Mouse (Mus musculus) heart, embryonic 12.5 days (tissue): ENCODE data around the gene Clec5a. TPM values are rescaled to one million over a fixed set of nuclear protein-coding genes. Genes with fewer than 3 reads are reported as not detected.
"Not testable (repeated sequence)": the region's sequence is repeated elsewhere in the genome, so short reads cannot be mapped to it uniquely, and the experiment has no call there.

ENCODE experiments used
- ATAC-seq: fragments of 200-750 bp; cut with Nextera tagmentation; 2 replicates; pipeline ENCODE4 v1.8.0; 2017; ENCODE audit warnings: moderate TSS enrichment, moderate library complexity; ENCODE audit not compliant: insufficient number of reproducible peaks, low FRiP score
- H3K27ac ChIP-seq: fragments of 300-500 bp; sonication (generic); 2 replicates; pipeline ENCODE4 v1.5.1; 2016; ENCODE audit warnings: mild to moderate bottlenecking, moderate library complexity; ENCODE audit not compliant: poor library complexity, severe bottlenecking
- H3K27me3 ChIP-seq: fragments of 300-500 bp; sonication (generic); replicated peaks from 2 replicates; pipeline ENCODE4 v1.6.1; 2016; ENCODE audit warnings: mild to moderate bottlenecking, moderate library complexity
- H3K36me3 ChIP-seq: fragments of 300-500 bp; sonication (generic); 2 replicates; pipeline ENCODE4 v1.6.1; 2016; ENCODE audit warnings: mild to moderate bottlenecking, moderate library complexity
- H3K4me1 ChIP-seq: fragments of 300-500 bp; sonication (generic); replicated peaks from 2 replicates; pipeline ENCODE4 v1.6.1; 2016; ENCODE audit warnings: mild to moderate bottlenecking
- H3K4me2 ChIP-seq: fragments of 300-500 bp; sonication (generic); 2 replicates; pipeline ENCODE4 v1.6.1; 2016; ENCODE audit warnings: mild to moderate bottlenecking, moderate library complexity
- H3K4me3 ChIP-seq: fragments of 300-500 bp; sonication (generic); 2 replicates; pipeline ENCODE4 v1.5.1; 2016; ENCODE audit warnings: mild to moderate bottlenecking
- H3K9ac ChIP-seq: fragments of 300-500 bp; sonication (generic); 2 replicates; pipeline ENCODE4 v1.6.1; 2016; ENCODE audit warnings: mild to moderate bottlenecking, moderate library complexity
- H3K9me3 ChIP-seq: fragments of 300-500 bp; sonication (generic); replicated peaks from 2 replicates; pipeline ENCODE4 v1.6.1; 2016; ENCODE audit warnings: mild to moderate bottlenecking, moderate library complexity
- WGBS: fragments of 180-500 bp; shearing (Covaris S2); methylation state at CpG from one replicate; pipeline ENCODE4 v1.1.7; 2016; 5-methylcytosine and 5-hydroxymethylcytosine counted together
- polyA plus RNA-seq: library from polyadenylated mRNA; unstranded; fragments of >200 nt; fragmentation: Nextera tagmentation; extraction: Ambion mirVana; gene quantifications from 2 replicates; pipeline ENCODE4 v1.2.1, GENCODE M21; 2016

The Clec5a gene
- 0.21 and 0.33 TPM in 2 replicates for polyA plus RNA-seq

DNA sequence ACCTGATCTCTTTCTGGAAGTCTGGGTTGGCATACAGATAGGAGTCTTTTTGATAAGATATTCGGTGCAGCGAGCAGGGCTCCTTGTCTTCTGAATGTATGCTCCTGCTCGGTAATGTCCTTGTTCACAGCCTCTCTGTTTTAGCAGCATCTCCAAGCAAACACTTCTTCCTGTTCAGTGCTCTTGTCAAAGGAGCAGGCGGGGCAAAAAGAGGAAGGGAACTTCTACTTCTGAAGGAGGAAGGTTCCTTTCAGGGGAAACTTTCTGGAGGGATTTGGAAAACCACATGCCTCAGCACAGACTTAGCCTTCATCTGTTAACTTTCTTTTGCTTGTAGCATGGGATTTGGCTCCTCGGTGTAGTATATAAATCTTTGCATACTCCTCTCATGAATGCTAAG, at the start of gene Clec5a:
Gene Clec5a, minus strand, starts transcription at position 177 of the 400 bp plus-strand sequence.
- no peak within 1 kb of the TSS for H3K4me2 ChIP-seq
- H3K27ac ChIP-seq = no peak within 1 kb of the TSS
- no peak within 1 kb of the TSS for H3K9ac ChIP-seq
- no peaks in the 10 kb centered on the region for H3K27me3 ChIP-seq
- no peak for ATAC-seq
- 56% methylated on average over 5 of the region's 5 CpGs for WGBS
- H3K9me3 ChIP-seq = no peaks in the 10 kb centered on the region
- H3K4me3 ChIP-seq = no peak within 1 kb of the TSS
- no peaks in the 10 kb centered on the region for H3K36me3 ChIP-seq
- no peaks in the 10 kb centered on the region for H3K4me1 ChIP-seq

DNA sequence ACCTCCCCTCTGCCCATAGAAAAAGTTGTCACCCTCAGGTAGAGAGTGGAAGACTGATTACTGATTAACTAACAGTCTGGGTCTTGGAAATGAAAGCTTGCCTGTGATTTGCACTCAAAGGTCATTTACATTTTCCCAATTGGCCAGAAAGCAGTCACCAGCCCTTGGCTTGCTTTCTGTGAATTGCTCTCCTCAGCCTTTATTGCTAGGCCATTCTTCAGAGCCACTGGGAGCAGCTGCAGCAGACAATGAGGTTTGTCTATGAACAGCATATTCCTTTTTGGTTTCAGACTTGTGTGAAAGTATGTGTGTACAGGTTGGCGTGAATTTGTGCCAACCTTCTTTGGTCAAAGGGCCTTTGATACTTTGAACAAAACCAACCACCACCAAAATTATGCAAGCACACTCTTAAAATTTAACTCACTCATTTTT, 49.0 kb upstream of the Clec5a start:
- Histone ChIP-seq H3K4me1 (no peaks in the 10 kb centered on the region), H3K4me3 (no peak overlapping the region), H3K9me3 (no peaks in the 10 kb centered on the region), H3K36me3 (no peaks in the 10 kb centered on the region), H3K4me2 (no peak overlapping the region), H3K27me3 (no peaks in the 10 kb centered on the region), H3K9ac (no peak overlapping the region), H3K27ac (no peak overlapping the region)
- 77% methylated on average over 1 of the region's 1 CpGs for WGBS
- ATAC-seq = no peak

DNA sequence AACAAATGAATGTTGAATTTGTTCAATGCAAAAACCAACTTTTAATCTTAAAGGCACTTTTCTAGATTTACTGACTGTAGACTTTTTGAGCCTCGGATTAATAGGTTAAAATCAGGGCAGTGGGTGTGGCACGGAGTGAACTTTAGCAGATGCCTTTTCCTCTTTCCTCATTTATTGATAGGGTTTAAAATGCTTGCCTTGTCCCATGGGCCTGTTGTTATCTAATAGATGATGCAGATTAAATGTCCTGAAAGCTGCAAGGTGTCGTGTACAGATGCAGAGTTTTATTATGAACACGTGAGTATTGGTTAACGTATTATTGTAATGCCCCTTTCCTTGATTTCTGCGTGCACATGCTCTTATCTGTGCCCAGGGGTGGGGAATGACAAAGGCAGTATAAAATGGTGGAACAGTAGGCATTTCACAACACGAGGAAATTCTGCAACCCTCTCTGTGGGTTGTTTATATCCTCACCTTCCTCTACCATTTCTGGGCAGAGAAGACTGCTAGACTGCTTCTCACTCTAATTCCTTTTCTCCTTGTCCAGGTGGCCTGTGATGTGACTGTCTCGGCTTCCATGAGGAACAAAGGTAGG, 42.9 kb upstream of the Clec5a start, which contains the start of gene Mgam:
Gene Mgam, plus strand, starts transcription at position 426 of the 595 bp plus-strand sequence.
- H3K9me3 ChIP-seq = no peaks in the 10 kb centered on the region
- H3K4me2 ChIP-seq = no peak within 1 kb of the TSS
- H3K27ac ChIP-seq = no peak within 1 kb of the TSS
- no peak for ATAC-seq
- no peak within 1 kb of the TSS for H3K9ac ChIP-seq
- H3K4me3 ChIP-seq = no peak within 1 kb of the TSS
- WGBS = 83% methylated on average over 8 of the region's 8 CpGs
- no peaks in the 10 kb centered on the region for H3K27me3 ChIP-seq
- no peaks in the 10 kb centered on the region for H3K4me1 ChIP-seq
- no peaks in the 10 kb centered on the region for H3K36me3 ChIP-seq

DNA sequence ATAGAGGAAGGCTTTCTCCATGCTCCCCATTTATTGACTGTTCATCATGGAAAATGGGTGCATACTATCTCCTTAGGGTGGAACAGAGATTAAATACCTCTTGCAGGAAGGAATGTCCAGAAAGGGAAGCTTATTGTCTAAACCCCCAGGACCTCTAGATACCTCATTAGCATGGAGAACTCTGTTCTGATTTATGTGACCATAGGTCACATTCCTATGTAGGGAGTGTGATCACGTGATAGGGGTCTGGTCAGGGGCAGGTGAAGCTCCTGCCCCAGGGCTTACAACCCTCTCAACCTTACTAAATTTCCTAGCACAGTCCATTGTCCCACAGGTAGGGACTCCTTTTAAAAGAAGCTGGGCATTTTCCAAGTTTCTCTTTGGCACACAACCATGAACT, 40.5 kb upstream of the Clec5a start:
- Histone ChIP-seq H3K4me2 (no peak overlapping the region), H3K36me3 (no peaks in the 10 kb centered on the region), H3K4me1 (no peaks in the 10 kb centered on the region), H3K9ac (no peak overlapping the region), H3K27me3 (no peaks in the 10 kb centered on the region), H3K4me3 (no peak overlapping the region), H3K9me3 (no peaks in the 10 kb centered on the region), H3K27ac (no peak overlapping the region)
- ATAC-seq = no peak
- 58% methylated on average over 1 of the region's 1 CpGs for WGBS

DNA sequence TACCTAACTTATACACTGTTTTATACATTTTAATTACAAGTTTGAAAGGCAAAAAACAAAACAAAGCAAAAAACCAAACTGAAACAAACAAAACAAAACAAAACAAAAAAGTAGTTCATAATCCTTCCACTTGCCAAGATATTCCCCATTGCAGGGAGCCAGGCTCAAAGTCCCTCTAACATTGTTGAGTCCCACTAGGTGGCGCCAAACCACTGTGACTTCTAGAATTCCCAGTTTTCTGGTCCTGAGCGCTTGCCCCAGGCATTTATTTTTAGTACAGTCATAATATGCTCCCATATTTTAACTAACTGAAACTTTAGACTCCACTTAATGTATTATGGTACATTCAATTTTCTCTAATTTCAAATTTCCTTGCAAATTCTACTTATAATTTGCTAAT, 32.3 kb upstream of the Clec5a start:
- no peak overlapping the region for H3K4me3 ChIP-seq
- ATAC-seq = no peak
- H3K27ac ChIP-seq = no peak overlapping the region
- WGBS = 9% methylated on average over 2 of the region's 2 CpGs
- H3K4me2 ChIP-seq = no peak overlapping the region
- no peaks in the 10 kb centered on the region for H3K9me3 ChIP-seq
- no peaks in the 10 kb centered on the region for H3K27me3 ChIP-seq
- no peaks in the 10 kb centered on the region for H3K4me1 ChIP-seq
- no peak overlapping the region for H3K9ac ChIP-seq
- no peaks in the 10 kb centered on the region for H3K36me3 ChIP-seq

GRCm38 (mm10) chr6:40613260-40613852, 27.7 kb upstream of the Clec5a start, which contains the start of gene Tas2r138:
Gene Tas2r138, minus strand, starts transcription at chr6:40613310.
- H3K9me3 ChIP-seq = no peaks in the 10 kb centered on the region
- H3K4me2 ChIP-seq = no peak within 1 kb of the TSS
- H3K4me1 ChIP-seq = no peaks in the 10 kb centered on the region
- H3K27ac ChIP-seq = no peak within 1 kb of the TSS
- H3K36me3 ChIP-seq = no peaks in the 10 kb centered on the region
- WGBS = 72% methylated on average over 4 of the region's 4 CpGs
- H3K9ac ChIP-seq = no peak within 1 kb of the TSS
- no peaks in the 10 kb centered on the region for H3K27me3 ChIP-seq
- ATAC-seq = no peak
- H3K4me3 ChIP-seq = no peak within 1 kb of the TSS

DNA sequence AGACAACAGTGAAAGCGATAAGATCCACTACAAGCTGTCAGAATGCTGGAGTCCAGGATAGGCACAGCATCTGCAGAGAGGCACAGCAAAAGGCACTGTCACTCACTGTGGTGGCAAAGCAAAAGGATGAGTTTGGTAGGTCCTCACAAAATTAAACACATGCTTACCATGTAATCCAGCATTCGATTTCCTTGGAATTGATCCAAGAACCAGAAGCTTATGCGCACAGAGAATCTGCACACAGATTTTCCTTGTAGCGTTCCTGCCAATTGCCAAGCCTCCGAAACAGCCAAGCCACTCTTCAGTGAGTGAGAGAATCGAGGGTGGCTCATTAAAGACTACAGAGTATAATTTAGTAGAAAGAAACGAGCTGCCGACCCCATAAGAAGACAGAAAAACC, 24.6 kb upstream of the Clec5a start:
- no peak overlapping the region for H3K4me2 ChIP-seq
- ATAC-seq = no peak
- H3K9me3 ChIP-seq = no peaks in the 10 kb centered on the region
- no peak overlapping the region for H3K27ac ChIP-seq
- no peaks in the 10 kb centered on the region for H3K36me3 ChIP-seq
- H3K27me3 ChIP-seq = no peaks in the 10 kb centered on the region
- WGBS = 76% methylated on average over 8 of the region's 8 CpGs
- no peak overlapping the region for H3K9ac ChIP-seq
- H3K4me1 ChIP-seq = no peaks in the 10 kb centered on the region
- H3K4me3 ChIP-seq = no peak overlapping the region

GRCm38 (mm10) chr6:40607431-40607830, 21.8 kb upstream of the Clec5a start:
- Histone ChIP-seq H3K4me1 (no peaks in the 10 kb centered on the region), H3K9me3 (no peaks in the 10 kb centered on the region), H3K27ac (no peak overlapping the region), H3K27me3 (no peaks in the 10 kb centered on the region), H3K36me3 (no peaks in the 10 kb centered on the region), H3K9ac (no peak overlapping the region), H3K4me3 (no peak overlapping the region), H3K4me2 (no peak overlapping the region)
- no peak for ATAC-seq

DNA sequence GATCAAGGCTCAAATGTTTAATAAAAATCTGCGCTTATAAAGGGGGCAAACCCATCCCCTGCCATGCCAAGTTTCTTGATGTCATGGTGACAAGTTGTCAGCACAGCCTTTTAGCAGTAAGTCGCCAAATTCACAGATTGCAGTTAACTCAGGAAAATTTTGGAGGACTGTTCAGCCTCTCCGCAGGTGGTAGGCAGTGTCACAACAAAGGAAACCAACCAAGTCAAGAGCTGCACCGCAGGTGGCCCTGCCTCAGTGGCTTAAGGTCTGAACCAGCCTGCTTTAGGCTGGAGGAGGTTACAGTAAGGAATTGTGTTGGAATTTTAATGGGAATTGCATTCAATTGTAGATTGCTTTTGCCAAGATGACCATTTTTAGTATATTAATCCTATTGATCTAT, 12.9 kb upstream of the Clec5a start:
- H3K36me3 ChIP-seq, H3K27me3 ChIP-seq: not testable (repeated sequence)

DNA sequence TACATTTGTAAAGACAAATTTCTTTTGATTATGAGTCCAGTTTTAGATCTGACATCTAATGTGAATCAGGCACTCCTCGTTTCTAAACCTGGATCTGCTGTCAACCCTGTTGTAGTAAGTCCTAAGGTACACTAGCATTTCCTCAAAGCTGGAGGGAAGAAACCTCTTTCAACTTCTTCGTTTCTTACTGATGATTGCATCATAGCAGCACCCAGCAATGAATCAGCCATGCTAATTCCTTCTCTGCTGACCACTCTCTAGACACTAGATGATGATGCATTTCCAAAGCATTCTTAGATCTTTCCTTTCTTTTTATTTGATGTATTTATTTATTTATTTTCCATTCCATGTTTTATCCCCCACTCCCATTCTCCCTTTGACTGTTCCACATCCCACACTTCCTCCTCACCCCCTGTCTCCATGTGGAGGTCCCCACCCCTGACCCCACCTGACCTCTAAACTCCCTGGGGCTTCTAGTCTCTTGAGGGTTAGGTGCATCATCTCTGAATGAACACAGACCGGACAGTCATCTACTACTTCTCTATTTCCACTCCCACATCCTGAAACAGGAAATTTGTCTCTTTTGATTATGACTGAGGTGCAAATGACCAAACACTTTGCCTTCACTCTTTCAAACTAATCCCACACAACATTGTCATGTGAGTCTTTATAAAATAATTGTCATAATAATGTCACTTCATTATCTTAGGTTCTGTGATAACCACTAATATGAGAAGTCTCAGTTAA, 9.4 kb upstream of the Clec5a start:
- Histone ChIP-seq H3K9ac (no peak overlapping the region), H3K27me3 (no peaks in the 10 kb centered on the region), H3K9me3 (no peaks in the 10 kb centered on the region), H3K27ac (no peak overlapping the region), H3K4me2 (no peak overlapping the region), H3K4me3 (no peak overlapping the region), H3K36me3 (no peaks in the 10 kb centered on the region), H3K4me1 (no peaks in the 10 kb centered on the region)
- WGBS = 65% methylated on average over 3 of the region's 3 CpGs
- no peak for ATAC-seq

More for the DNA sequence above, 12.9 kb upstream of the Clec5a start:
- not testable (repeated sequence) for H3K4me2 ChIP-seq, ATAC-seq, H3K9ac ChIP-seq, H3K4me3 ChIP-seq, H3K9me3 ChIP-seq, H3K4me1 ChIP-seq, H3K27ac ChIP-seq
- 28% methylated on average over 4 of the region's 4 CpGs for WGBS

GRCm38 (mm10) chr6:40588346-40588745, 2.7 kb upstream of the Clec5a start:
- no peaks in the 10 kb centered on the region for H3K36me3 ChIP-seq
- H3K27ac ChIP-seq = no peak overlapping the region
- no peaks in the 10 kb centered on the region for H3K27me3 ChIP-seq
- 85% methylated on average over 2 of the region's 2 CpGs for WGBS
- no peak overlapping the region for H3K9ac ChIP-seq
- H3K4me2 ChIP-seq = no peak overlapping the region
- H3K4me1 ChIP-seq = no peaks in the 10 kb centered on the region
- ATAC-seq = no peak
- H3K9me3 ChIP-seq = no peaks in the 10 kb centered on the region
- H3K4me3 ChIP-seq = no peak overlapping the region
